Mouse (Mus musculus) limb, embryonic 14.5 days (tissue): ENCODE measurements around the gene Tspan7. TPM values are rescaled to one million over a fixed set of nuclear protein-coding genes. Genes with fewer than 3 reads are reported as not detected.

Source experiments
- ATAC-seq: fragments of 200-750 bp; cut with Nextera tagmentation; 2 replicates; pipeline ENCODE4 v1.8.0; 2017; ENCODE audit warnings: low read depth, moderate number of reproducible peaks, moderate TSS enrichment; ENCODE audit not compliant: low FRiP score
- DNase-seq: peaks from one replicate; pipeline ENCODE4 v3.0.0-alpha.2; 2015; ENCODE audit warnings: low spot score
- H3K27ac ChIP-seq: fragments of 300-500 bp; sonication (generic); replicated peaks from 2 replicates; pipeline ENCODE4 v1.5.1; 2014; ENCODE audit warnings: low read depth, mild to moderate bottlenecking, low read length, moderate library complexity, mixed read lengths
- H3K27me3 ChIP-seq: fragments of 300-500 bp; sonication (generic); 2 replicates; pipeline ENCODE4 v1.6.1; 2014; ENCODE audit warnings: low read length, mixed read lengths; ENCODE audit not compliant: control insufficient read depth, insufficient read depth
- H3K36me3 ChIP-seq: fragments of 300-500 bp; sonication (generic); 2 replicates; pipeline ENCODE4 v1.6.1; 2014; ENCODE audit warnings: mild to moderate bottlenecking, low read length, moderate library complexity, mixed read lengths; ENCODE audit not compliant: control insufficient read depth, insufficient read depth
- H3K4me1 ChIP-seq: fragments of 300-500 bp; sonication (generic); 2 replicates; pipeline ENCODE4 v1.6.1; 2014; ENCODE audit warnings: antibody characterized with exemption, low read length, mixed read lengths; ENCODE audit not compliant: control insufficient read depth, insufficient read depth
- H3K4me2 ChIP-seq: fragments of 300-500 bp; sonication (generic); replicated peaks from 2 replicates; pipeline ENCODE4 v1.6.1; 2014; ENCODE audit warnings: low read depth, mild to moderate bottlenecking, low read length, moderate library complexity; ENCODE audit not compliant: severe bottlenecking
- H3K4me3 ChIP-seq: fragments of 300-500 bp; sonication (generic); replicated peaks from 2 replicates; pipeline ENCODE4 v1.5.1; 2014; ENCODE audit warnings: low read length
- H3K9ac ChIP-seq: fragments of 300-500 bp; sonication (generic); 2 replicates; pipeline ENCODE4 v1.6.1; 2014; ENCODE audit warnings: mild to moderate bottlenecking, low read depth, low read length, moderate library complexity; ENCODE audit not compliant: severe bottlenecking
- H3K9me3 ChIP-seq: fragments of 300-500 bp; sonication (generic); 2 replicates; pipeline ENCODE4 v1.6.1; 2016; ENCODE audit warnings: low read length; ENCODE audit not compliant: control insufficient read depth
- POLR2A ChIP-seq: fragments of 200-500 bp; IDR thresholded peaks from 2 replicates; pipeline ENCODE4 v1.8.0; 2012; ENCODE audit warnings: inconsistent platforms, mild to moderate bottlenecking, moderate library complexity, borderline replicate concordance; ENCODE audit not compliant: insufficient read depth, insufficient read length; ENCODE audit errors: extremely low read depth
- WGBS: fragments of 180-500 bp; shearing (Covaris S2); extraction: QIAGEN DNeasy Blood & Tissue Kit; methylation state at CpG from one replicate; pipeline ENCODE4 v1.1.7; 2014; 5-methylcytosine and 5-hydroxymethylcytosine counted together
- polyA plus RNA-seq, 2 experiments: library from polyadenylated mRNA; depleted of rRNA in 1 of 2; stranded (reverse) in 1 of 2; unstranded in 1 of 2; fragments of >200 nt; fragmentation: Nextera tagmentation in 1 of 2; extraction: Ambion mirVana in 1 of 2; gene quantifications; 2 replicates each; pipeline versions ENCODE4 v1.2.1 to v1.2.3; 2012 to 2014

Gene Tspan7
- polyA plus RNA-seq, 2 experiments = 54.8 to 70.1 TPM

GRCm38 (mm10) chrX:10617119-10617518, 132.2 kb downstream of the Tspan7 start:
- no peak overlapping the region for H3K4me3 ChIP-seq
- TF ChIP-seq POLR2A = no peak
- H3K9me3 ChIP-seq = no peaks in the 10 kb centered on the region
- no peak overlapping the region for H3K4me2 ChIP-seq
- WGBS = 16% methylated on average over 5 of the region's 5 CpGs
- DNase-seq = peak; percentile 54
- H3K4me1 ChIP-seq = no peaks in the 10 kb centered on the region
- no peak overlapping the region for H3K9ac ChIP-seq
- no peaks in the 10 kb centered on the region for H3K36me3 ChIP-seq
- H3K27ac ChIP-seq = no peak overlapping the region
- no peaks in the 10 kb centered on the region for H3K27me3 ChIP-seq
- no peak for ATAC-seq

GRCm38 (mm10) chrX:10641062-10641461, 156.1 kb downstream of the Tspan7 start:
- no peaks in the 10 kb centered on the region for H3K9me3 ChIP-seq
- H3K4me1 ChIP-seq = no peaks in the 10 kb centered on the region
- no peak overlapping the region for H3K9ac ChIP-seq
- no peak overlapping the region for H3K4me2 ChIP-seq
- ATAC-seq (no peak), DNase-seq (no peak)
- no peaks in the 10 kb centered on the region for H3K27me3 ChIP-seq
- no peaks in the 10 kb centered on the region for H3K36me3 ChIP-seq
- no peak overlapping the region for H3K27ac ChIP-seq
- no peak overlapping the region for H3K4me3 ChIP-seq
- no peak for TF ChIP-seq POLR2A

Other genes with a start within 250 kb of the Tspan7 start
- gene Otc, start 232.9 kb upstream of the Tspan7 start, polyA plus RNA-seq (2012; rRNA removed) = not detected in 2 replicates
- gene Otc, start 232.9 kb upstream of the Tspan7 start, polyA plus RNA-seq (2014; fragmentation: Nextera tagmentation; extraction: Ambion mirVana) = not detected in 2 replicates
- gene Mid1ip1, start 229.9 kb downstream of the Tspan7 start, polyA plus RNA-seq (2012; rRNA removed) = 17.5 and 19.2 TPM in 2 replicates
- gene Mid1ip1, start 229.9 kb downstream of the Tspan7 start, polyA plus RNA-seq (2014; fragmentation: Nextera tagmentation; extraction: Ambion mirVana) = 20.4 and 21.5 TPM in 2 replicates